Mouse (Mus musculus) splenic B cell, adult 2 months (primary cell): Measurements from ENCODE around the gene Ppfibp2.

Experiments used
- DNase-seq: peaks from one replicate; pipeline ENCODE4 v3.0.0-alpha.2; 2011; ENCODE audit warnings: low read depth, low spot score
- H3K27me3 ChIP-seq: 2 replicates; pipeline ENCODE4 v1.6.1; 2012; ENCODE audit warnings: mild to moderate bottlenecking, low read length, moderate library complexity, mixed read lengths; ENCODE audit not compliant: control insufficient read depth, poor library complexity, insufficient read depth, severe bottlenecking
- H3K36me3 ChIP-seq: 2 replicates; pipeline ENCODE4 v1.6.1; 2012; ENCODE audit warnings: mild to moderate bottlenecking, low read length, moderate library complexity, mixed read lengths; ENCODE audit not compliant: control insufficient read depth, poor library complexity, insufficient read depth, severe bottlenecking

Ppfibp2 gene

GRCm38 (mm10) chr7:107633201-107633600, 38.2 kb downstream of the Ppfibp2 start:
- H3K27me3 ChIP-seq, result no peaks in the 10 kb centered on the region
- DNase-seq, result no peak

GRCm38 (mm10) chr7:107637398-107637797, 42.4 kb downstream of the Ppfibp2 start:
- Histone ChIP-seq H3K27me3 (no peaks in the 10 kb centered on the region), H3K36me3 (no peaks in the 10 kb centered on the region)
- DNase-seq, result no peak

More at GRCm38 (mm10) chr7:107633201-107633600, 38.2 kb downstream of the Ppfibp2 start:
- no peaks in the 10 kb centered on the region for H3K36me3 ChIP-seq

DNA sequence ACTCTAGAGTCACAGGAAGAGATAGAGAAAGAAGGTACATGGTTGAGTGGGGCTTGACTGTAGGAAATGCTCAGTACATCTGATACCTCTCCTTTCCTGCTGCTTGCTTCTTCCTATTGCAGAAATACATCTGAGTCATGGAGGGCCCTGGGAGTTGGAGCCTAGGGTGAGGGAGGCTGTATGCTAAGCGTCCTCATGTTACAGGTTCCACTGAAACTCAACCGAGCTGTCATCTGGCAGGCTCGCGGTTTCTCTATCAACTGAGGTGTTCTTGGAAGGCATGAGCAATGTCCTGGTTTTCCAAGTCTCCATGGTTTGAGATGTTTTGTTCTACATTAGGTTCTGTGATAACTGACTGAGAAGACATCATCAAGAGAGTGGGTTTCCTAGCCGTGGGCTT, 43.0 kb downstream of the Ppfibp2 start:
- Histone ChIP-seq H3K36me3 (no peaks in the 10 kb centered on the region), H3K27me3 (no peaks in the 10 kb centered on the region)
- no peak for DNase-seq

DNA sequence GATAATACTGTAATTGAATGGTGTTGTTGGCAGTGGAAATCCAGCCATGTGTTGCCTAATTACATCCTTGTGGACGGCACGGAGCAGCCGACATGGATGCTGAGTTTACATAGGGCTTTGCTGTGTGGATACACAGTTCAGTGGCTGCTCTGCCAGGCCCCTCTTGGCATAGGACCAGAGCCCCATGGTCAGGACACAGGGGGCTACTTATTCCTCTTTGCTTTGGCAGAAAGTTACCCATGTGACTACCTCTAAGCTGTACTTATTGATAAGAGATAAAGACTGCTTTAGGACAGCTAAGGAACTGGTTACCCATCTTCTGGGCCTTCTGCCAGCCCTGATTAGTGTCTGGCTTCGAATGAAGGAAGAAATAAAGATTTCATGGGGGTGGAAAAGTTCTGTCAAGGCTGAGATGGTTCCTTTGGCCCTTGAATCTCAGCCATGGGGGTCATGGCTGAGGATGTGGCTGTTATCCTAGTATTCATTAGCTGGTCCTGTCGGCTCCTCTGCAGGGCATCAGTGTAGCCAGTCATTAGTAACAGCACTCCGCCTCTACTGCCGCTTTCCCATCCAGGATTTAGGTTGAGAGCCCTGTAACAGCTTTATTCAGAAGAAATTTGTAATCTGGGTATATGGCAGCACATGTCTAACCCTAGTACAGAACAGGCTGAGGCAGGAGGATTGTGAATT, 47.7 kb downstream of the Ppfibp2 start:
- H3K36me3 ChIP-seq, result no peaks in the 10 kb centered on the region
- H3K27me3 ChIP-seq, result no peaks in the 10 kb centered on the region
- no peak for DNase-seq

DNA sequence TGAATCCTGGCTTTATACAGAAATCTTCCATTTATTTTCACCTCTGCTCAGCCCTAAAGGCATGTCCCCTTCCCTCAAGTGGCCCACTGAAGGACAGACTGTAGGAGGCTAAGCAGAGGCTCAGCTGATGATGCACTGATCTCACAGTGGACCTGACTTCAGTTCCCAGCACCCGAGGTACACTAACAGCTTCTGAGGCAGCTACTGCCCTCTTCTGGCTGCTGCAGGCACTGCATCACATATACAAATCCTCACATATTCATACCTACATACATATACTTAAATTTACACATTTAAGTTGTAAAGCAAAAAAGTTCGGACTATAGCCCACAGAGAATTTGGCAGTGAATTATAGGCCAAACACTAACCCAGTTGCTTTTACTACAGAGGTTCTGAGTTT, 50.0 kb downstream of the Ppfibp2 start:
- DNase-seq, result no peak
- Histone ChIP-seq H3K27me3 (no peaks in the 10 kb centered on the region), H3K36me3 (no peaks in the 10 kb centered on the region)

DNA sequence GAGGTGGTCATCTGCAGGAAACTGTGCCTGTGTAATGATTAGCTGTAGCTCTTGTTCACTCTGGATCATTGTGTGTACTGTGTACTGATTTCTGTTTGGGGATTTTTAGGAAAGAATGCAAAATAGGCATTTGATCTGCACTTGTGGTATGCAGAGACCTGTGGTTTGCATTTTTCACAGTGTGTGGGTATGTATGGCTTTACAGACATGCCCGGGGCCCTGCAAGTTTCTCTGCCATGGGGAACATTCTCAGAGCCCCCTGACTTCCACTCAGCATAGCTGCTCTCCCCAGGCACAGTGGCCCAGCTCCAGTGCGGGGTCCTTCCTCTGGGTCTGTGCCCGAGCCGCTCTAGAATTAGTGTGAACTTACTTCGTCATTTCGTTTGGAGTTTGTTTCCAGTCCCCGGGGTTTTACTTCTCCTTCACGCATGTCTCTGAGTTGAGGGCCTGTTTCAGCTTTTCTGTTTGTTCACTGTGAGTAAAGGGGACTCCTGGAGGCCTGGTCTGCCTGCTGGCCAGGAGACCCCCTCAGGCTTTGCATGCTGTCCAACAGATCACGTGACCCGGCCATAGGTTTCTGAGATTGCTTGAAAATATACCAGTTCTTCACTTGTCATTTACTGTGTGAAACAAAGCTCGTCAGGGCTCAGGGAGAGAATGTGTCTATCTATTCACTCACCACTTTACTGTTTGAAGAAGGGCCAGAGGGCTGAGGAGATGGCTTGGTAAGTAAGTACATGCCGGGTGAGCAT, 54.1 kb downstream of the Ppfibp2 start:
- H3K27me3 ChIP-seq, result no peaks in the 10 kb centered on the region
- H3K36me3 ChIP-seq, result no peaks in the 10 kb centered on the region
- DNase-seq, result no peak

DNA sequence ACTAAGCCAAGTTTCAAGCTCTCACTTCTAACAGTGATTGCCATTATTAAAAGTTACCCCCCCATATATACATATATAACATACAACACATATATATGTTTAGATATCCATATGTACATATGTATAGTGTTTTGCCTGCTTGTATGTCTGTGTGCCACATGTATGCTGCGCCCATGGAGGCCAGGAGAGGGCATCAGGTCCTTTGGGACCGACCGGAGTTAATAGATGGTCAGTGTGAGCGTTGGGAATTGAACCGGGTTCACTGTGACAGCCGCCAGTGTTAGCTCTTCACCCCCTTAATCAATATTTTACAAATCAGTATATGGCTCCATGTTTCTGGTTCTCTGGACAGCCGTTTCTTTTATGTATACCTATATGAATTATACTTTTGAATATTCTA, 55.0 kb downstream of the Ppfibp2 start:
- no peak for DNase-seq
- no peaks in the 10 kb centered on the region for H3K27me3 ChIP-seq
- H3K36me3 ChIP-seq, result no peaks in the 10 kb centered on the region

DNA sequence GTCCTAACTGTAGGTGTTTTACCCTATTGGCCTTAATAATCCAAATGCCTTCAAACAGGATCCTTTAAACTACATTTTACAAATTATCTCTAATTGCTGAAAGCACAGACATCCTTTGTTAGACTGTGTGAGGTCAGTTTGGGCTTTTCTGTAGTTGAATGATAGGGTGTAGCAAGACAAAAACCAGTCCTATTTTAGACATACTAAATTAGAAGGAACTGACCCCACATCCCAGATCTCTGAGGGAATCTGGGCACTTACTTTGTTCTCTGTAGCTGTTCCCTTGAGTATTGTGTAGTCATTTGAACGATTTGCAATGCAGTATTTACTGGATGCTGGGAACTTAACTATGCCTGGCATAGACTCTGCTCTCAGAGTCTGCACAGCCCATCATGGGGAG, 56.8 kb downstream of the Ppfibp2 start:
- no peaks in the 10 kb centered on the region for H3K36me3 ChIP-seq

DNA sequence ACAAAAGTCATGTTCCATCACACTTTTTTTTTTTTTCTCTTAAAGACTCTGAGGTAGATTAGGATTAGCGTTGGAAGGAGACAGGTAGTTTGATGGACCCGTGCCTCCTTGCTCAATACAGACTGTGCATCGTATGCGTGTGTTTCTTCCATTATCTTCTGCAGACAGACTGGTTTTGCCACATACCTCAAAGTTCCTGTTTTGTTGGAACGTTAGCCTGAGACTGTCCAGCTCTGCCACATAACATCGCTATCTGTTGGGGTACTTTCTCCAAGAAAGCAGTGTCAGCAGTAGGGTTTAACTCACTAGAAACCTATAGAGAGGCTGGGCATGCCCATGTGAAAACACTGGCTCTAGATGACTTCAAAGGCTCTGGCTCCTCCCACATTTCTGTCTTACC, 61.4 kb downstream of the Ppfibp2 start:
- no peak for DNase-seq
- no peaks in the 10 kb centered on the region for H3K27me3 ChIP-seq

More for the DNA sequence above, 56.8 kb downstream of the Ppfibp2 start:
- DNase-seq, result no peak
- no peaks in the 10 kb centered on the region for H3K27me3 ChIP-seq

GRCm38 (mm10) chr7:107659186-107659918, 64.3 kb downstream of the Ppfibp2 start:
- Histone ChIP-seq H3K36me3 (no peaks in the 10 kb centered on the region), H3K27me3 (no peaks in the 10 kb centered on the region)
- DNase-seq, result no peak

More for the DNA sequence above, 61.4 kb downstream of the Ppfibp2 start:
- no peaks in the 10 kb centered on the region for H3K36me3 ChIP-seq

GRCm38 (mm10) chr7:107661189-107661842, 66.3 kb downstream of the Ppfibp2 start:
- peak; percentile 80 for DNase-seq

GRCm38 (mm10) chr7:107661843-107662281, 66.9 kb downstream of the Ppfibp2 start:
- no peak for DNase-seq
- Histone ChIP-seq H3K36me3 (no peaks in the 10 kb centered on the region), H3K27me3 (no peaks in the 10 kb centered on the region)

More at GRCm38 (mm10) chr7:107661189-107661842, 66.3 kb downstream of the Ppfibp2 start:
- no peaks in the 10 kb centered on the region for H3K36me3 ChIP-seq
- no peaks in the 10 kb centered on the region for H3K27me3 ChIP-seq

- no peak for DNase-seq
- no peaks in the 10 kb centered on the region for H3K27me3 ChIP-seq
- H3K36me3 ChIP-seq, result no peaks in the 10 kb centered on the region
Observed at GRCm38 (mm10) chr7:107663621-107664020, 68.6 kb downstream of the Ppfibp2 start.
